Mouse (Mus musculus) heart, adult 18-20 months (tissue): ENCODE measurements around the gene Nostrin. TPM values are rescaled to one million over a fixed set of nuclear protein-coding genes. Genes with fewer than 3 reads are reported as not detected.

ENCODE experiments used
- DNase-seq, 2 experiments: peaks; one replicate each; pipeline ENCODE4 v3.0.0; 2021 to 2022; ENCODE audit warnings: mixed read lengths in 1 of 2
- total RNA-seq, 2 experiments: library from RNA; stranded (reverse); gene quantifications; 2 replicates each; pipeline ENCODE4 v1.2.3; 2021

Nostrin gene
- total RNA-seq, 2 experiments from 2014 or later, result 5.8 to 7.0 TPM

DNA sequence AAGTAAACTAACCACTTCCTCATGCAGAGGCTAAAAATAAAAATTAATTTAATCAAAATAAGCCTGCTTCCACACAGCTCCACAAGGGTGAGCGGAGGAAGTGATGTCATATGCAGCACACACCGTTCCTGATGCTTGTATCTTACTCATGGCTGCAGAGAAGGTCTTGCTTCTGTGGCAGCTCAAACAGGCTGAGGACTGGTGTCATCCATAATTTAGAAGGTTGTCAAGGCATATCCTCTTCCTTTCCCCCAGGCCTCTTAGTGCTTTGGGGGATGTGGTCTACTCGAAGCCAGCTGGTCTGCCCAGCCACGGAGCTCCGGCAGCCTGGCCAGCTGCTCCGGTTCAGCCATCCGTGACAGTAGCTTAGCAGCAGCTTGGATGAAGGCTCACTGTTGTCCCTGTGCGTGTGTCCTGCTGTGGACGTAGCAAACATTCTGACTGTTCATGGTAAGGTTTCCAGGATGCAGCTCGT, 6.6 kb upstream of the Nostrin start:
- peak; percentile 36 to 43 for DNase-seq

DNA sequence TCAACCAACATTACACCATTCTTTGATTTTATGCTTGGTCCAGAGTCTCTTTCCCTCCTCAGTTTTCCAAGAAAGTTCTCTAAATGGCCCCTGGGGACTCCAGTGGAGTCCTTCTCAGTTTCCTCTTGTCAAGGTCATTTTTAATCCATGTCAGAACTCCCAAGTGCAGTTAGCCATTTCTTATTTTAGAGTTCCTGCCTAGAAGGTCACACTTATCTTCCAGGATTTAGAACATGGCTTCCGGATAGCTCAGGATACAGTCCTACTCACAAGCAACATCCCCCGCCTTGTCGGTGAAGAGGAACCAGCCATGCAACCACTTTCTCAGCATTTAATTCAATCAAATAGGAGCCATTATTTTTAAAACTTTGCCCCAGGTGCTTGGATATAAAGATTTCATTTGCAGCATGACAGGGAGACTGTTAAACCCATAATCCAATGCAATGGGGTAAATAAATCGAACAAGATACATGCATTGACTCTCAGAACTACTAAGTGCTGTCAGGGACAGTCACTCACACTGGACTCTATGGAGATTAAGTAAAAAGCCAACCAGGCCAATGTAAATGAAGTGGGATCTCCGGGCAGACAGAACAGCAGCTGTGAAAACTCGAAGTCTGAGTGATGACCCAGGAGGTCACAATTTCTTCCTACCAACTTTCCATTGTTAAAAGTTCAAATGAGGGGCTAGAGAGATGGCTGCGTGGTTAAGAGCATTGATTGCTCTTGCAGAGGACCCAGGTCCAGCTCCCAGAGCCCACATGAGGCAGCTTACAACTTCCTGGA, 6.0 kb upstream of the Nostrin start:
- peak in 1 of 2 experiments; percentile 41 for DNase-seq

DNA sequence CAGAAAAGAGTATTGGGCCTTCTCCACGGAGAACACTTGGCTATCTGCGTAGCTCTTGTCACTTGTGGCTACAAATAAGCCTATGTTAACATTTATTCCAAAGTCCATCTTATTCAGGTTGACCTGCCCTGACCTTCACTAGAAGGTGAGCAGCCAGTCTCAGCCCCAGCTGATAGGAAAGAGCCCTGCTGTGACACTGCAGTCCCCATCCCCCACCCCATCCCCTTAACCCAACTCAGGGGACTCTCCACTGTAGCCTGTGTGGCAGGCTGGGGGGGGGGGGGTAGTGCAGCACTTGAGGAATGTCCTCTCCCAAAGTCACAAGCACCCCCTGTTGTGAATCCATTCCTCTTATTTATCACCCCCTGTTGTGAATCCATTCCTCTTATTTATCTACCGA, 3.6 kb upstream of the Nostrin start:
- no peak for DNase-seq

DNA sequence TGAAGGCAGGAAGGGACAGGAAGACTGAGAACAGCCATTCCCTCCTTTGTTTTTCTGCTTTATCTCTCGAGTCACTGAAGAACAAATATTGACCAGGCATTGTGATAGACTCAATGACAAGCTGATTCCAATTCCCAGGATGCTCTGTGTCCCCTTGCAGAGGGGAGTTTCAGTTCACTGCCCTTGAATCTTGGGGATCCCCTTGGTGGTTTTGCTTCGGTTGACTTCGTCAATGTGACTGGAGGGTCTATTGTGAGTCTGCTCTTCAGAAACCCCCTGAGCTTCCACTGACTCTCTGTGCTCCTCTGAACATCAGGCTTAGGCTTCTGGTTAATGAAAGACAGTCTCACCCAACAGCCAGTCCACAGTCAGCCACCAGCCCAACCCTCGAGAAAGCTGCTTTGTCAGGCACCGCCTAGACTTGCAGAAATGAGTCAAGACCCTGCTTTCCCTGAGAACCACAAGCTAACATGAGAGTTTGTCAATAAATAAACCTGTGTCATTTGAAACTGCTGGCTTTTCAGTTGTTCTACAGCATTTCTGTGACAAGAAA, 3.0 kb upstream of the Nostrin start:
- DNase-seq, result no peak

DNA sequence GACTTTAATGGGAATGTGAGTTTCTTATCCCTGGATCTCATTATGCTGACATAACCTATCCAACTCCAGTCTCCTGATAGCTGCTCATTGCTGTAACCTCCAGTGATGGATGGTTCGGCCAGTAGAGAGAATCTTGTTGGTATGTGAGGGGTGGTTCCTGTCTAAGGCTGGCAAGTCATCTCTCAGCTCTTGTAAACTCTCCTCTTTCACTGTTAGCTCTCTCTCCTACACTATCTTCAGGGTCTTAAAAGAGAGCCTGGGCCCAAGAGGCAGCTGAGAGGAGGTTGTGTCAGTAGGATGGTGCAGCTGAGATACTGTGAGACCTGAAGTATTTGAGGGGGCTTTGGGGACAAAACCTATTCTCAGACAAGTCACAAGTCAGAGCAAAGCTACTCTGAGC, 1.4 kb upstream of the Nostrin start:
- no peak for DNase-seq

DNA sequence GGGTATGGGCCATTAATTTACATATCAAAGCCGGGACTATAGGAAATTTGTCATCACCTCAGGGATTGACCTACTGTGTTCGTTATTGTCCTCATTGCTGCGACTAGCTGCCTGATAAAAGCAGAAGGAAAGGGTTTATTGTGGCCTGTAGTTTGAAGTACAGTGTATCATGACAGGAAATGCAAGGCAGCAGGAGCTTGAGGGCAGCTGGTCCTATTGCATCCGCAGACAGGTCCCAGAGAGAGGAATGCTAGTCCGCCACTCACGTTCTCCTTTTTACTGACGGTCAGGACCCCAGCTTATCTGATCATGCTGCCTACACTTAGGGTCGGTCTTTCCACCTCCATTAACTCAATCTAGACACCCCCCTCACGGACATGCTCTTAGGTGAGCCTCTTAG, 663 bp upstream of the Nostrin start:
- no peak for DNase-seq

DNA sequence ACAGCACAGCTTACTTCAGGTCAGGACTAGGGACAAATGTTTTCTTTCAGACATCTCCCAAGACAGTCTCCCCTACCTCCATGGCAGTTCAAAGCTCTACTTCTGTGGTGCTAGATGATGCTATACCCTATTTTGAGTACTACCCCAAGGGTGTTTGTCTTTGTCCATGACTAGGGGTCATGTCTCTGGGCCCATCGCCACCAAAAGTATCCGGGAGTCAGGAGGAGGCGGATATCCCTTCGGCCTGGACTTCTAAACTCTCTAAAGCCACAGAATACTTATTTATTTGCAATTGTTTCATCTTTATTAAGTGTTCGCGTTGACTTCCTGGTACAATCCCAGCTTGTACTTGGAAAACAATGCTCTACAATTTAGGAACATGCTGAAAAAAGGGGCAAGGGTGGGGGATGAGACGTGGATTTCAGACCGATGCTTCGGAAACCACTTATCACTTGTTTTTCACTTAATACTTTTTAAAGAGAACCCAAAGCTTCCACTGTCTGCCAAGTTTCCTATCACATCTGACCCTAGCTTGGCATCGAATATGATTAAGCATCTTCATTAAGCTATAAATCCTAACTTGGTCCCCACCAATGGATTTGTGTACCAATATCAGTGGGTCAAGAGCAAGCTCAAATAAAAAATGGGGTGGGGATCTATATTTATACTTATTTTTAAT, 1.9 kb downstream of the Nostrin start:
- DNase-seq, result peak; percentile 17 to 28

DNA sequence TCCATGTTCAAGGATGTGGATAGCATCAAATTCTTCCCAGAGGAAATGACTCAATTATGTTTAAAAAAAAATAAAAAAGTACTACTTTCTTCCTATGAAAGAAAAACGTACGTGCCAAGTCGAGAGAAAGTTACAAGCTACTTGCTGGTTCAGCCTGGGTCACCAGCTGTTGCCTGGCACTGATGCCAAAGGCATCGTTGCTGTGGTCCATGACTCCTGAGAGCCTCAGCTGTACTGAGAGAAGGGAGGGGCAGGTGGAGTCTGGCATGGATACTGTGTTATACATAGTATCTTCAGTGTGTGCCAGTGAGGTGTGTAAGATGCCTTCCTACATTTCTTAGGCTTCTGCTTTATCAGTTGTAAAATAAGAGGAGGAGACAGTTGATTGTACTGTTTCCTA, 3.2 kb downstream of the Nostrin start:
- peak in 1 of 2 experiments; percentile 22 for DNase-seq

DNA sequence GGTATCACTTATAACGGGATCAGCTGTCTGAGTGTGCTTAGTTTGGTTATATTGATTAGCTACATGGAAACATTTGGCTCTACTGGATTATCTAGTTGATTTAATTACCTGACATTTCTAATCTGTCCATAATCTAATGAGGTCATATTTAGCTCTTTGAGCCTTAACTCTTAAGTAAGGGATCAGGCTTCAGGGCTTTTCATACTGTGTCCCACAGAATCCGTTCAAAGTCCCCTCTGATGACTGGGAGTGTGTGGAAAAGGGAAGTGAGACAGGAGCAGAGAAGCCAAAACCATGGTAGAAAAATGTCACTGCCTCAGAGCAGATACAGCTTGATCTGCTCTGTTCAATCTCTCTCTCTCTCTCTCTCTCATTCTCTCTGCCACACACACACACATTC, 4.6 kb downstream of the Nostrin start:
- DNase-seq, result no peak

DNA sequence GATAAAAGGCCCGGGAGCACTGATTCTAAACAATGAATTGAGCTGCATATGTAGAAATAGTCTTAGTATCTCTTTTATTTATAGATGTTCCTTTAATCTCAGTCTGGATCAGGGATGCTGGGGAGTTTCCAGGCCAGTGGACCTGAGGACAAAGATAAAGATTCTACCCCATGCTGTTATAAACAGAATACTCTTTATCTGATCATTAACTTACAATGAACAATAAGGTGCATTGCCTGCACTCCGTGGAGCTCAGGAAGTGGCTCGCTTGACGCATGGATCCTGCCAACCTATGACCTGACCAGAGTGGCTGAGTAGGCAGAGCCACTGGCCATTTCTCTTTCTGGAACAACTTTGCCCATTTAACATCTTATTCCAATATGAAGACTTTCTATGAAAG, 5.2 kb downstream of the Nostrin start:
- no peak for DNase-seq

DNA sequence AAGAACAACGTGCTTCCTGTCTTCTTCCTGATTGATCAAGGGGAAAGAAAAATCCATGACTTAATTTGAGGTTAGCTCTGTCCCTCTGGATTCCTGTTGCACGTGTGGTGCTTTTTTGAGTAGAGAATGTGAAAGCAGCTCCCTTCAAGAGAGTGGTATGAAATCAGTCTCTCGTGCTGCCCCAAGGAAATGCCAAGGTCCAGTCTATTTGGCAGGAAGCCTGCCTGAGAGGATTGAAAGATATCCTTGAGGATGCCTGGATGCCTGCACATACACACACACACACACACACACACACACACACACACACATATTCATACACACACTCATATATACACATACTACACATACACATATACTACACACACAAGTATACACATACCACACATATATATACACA, 13.1 kb downstream of the Nostrin start:
- DNase-seq, result no peak

DNA sequence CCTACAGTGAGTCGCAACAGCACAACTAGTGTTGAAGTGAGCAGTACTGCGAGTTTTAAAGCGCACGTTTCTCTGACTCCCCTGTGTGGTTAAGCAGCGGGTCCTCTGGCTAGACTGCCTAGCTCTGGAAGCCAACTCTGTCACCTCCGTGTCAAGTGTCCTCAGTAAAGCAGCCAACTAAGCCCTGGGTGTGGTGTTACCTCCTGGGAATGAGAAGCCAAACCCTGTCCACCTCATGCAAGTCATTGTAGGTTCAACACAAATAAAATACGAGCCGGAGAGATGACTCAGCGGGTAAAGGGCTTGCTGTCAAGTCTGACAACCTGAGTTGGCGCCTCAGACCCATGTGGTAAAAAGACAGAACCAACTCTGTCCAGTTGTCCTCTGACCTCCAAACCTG, 13.6 kb downstream of the Nostrin start:
- peak; percentile 29 to 49 for DNase-seq

DNA sequence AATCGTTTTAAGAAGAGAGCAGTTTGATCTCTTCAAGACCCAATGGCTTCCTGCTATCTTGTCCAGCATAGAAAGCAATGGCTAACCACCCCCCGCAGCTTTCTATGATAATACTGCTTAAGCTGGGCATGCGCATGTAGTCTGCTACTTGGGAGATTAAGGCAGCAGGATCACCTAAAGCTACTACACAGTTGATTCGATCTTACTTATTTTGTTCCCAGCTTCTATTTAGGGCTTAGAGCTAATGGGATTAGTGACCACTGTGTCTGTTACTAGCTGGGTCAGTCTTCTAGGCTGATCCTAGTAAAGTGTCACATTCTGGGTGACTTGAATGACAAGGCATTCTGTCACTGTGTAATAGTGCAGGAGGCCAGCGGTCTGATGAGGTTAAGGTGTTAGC, 15.2 kb downstream of the Nostrin start:
- no peak for DNase-seq

DNA sequence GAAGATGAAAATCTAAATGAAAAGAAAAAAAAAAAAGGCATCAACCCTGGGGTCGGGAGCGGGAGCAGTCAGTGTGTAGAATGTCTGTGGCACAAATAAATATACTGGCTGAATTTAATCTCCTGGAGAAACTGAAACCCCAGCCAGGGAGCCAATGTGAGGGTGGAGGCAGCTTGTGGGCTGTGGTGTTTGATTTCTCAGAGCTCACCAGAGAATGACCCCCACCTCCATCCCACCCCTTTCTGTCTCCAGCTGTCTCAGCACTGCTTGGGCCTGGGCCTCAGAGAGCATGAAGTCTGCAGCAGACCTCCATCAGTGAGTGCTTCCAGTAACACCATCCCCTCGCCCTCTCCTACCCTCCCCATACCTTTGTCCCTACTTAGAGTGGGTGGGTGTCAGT, 20.3 kb downstream of the Nostrin start:
- no peak for DNase-seq

DNA sequence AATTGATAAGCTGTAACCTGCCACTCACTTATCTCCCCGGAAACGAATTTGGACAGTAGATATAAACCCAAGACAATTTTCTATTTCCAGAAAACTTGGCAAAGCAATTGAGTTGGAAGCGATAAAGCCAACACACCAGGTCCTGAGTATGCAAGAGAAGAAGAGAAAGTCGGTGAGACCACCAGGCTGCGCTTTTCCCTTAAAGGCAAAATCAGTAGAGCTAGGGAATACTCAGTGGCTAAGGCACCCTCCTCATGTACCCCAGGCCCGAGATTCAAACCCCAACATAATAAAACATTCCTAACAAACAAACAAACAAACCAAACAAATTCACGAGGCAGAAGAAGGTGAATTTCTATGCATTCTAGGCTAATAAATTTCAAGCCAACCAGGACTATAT, 20.7 kb downstream of the Nostrin start:
- no peak for DNase-seq

DNA sequence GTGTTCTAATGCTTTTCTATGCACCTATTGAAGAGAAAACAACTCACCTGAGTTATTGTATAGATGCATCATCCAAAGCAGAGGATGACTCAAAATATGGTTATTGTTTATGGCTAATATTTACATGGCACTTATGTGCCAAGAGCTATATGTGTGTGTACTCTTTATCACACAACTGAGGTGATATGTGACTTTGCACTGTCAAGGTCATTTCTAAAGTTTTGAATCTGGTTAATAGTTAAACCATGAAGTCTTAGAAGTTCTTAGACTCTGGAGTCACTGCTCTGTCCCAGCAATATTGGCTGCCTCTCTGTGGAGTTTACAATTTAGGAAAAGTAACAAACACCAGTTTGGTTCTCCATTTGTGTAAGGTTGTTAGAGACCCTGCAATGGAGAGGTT, 23.3 kb downstream of the Nostrin start:
- DNase-seq, result no peak

DNA sequence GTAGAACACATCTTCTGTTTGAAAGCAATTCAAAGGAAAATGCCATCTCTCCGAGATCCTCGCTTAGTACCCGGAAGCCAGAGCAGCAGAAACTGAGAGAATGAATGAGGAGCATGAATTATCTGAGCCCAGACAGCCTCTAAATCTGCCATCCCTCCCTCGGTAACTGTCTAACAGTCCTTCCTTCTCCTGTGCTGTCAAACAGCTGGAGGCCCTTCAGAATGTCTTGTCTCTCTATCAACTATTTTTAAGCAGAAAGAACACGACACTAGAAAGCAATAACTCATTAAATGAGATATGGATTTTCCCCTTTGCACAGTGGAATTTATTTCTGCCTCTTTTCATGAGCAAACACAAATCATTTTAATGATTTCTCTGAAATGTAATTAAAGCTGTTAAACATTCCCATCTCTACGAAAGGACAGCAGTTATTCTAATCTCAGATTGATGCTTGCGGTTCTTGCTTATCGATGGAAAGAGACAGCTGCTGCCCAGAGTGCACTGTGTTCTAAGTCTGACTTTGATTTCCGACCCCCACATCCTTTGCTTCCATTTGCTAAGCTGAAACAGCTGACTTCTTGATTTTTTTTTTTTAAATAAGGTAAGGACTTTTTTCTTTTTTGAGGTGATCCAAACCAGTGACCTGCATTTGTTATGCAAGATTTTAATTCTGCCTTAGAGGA, 34.9 kb downstream of the Nostrin start:
- DNase-seq, result no peak

DNA sequence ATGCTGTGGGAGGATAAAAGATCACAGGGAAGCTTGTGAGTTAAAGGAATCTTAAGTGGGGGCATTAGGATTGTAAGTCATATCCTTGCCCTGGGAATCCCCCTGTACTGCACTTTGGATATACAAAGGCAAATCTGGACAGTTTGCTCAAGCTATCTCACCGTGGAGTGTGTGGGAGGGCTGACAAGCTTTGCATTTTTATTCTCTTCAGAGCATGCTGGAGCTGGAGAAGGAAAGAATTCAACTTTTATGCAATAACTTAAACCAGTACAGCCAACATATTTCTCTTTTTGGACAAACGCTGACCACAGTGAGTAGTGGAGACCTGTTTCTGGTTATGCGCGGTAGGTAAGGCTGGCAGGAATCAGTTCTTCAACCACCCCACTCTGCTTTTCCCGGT, 39.7 kb downstream of the Nostrin start:
- DNase-seq, result no peak

DNA sequence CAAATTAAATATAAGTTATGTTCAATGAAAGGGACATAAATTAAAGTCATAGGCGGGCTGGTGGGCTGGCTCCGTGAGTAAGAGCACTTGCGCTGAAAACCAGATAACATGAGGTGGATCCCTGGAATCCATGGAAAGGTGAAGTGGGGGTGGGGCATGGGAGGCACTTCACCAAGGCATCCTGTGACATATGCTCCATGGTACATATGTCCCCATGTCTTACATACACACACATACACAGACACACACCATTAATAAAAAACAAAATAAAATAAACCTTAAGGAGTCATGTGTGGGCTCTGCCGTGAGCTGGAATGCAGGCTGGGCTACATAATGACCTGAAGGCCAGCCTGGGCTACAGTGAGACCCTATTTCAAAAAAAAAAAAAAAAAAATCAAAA, 44.1 kb downstream of the Nostrin start:
- no peak for DNase-seq

DNA sequence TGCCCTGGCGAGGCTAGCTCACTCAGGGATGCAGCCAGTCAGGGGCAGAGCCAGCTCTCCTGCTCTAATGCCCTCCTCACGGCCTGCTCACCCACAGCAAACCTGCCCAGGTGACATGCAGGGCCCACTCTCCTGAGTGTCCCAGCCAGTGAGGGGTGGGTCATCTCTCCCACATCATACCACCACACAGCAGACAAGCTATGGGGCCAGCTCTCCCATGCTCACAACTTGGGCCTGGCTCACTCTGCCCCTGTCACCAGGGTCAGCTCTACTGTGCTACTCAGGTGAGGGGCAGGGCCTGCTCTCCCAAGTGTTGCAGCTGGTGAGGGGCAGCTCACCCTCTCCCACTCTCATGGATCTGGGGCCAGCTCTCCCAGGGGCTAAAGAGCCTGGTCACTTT, 52.4 kb downstream of the Nostrin start:
- no peak for DNase-seq

DNA sequence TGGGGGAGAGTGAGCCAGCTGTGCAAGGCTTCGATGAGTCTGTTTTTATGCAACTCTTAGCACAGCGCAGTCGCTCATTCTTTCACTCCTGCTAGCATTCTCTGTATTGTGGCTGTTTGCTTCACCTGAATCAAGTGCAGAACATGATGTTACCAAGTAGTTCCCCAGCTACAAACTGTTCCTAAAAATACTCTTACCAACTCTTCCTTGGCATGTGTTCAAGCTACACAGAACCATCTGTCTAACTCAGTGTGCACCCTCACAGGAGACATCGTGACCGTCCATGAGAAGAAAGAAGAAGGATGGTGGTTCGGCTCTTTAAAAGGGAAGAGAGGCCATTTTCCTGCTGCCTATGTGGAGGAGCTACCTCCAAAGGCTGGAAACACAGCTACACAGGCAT, 53.1 kb downstream of the Nostrin start:
- no peak for DNase-seq

DNA sequence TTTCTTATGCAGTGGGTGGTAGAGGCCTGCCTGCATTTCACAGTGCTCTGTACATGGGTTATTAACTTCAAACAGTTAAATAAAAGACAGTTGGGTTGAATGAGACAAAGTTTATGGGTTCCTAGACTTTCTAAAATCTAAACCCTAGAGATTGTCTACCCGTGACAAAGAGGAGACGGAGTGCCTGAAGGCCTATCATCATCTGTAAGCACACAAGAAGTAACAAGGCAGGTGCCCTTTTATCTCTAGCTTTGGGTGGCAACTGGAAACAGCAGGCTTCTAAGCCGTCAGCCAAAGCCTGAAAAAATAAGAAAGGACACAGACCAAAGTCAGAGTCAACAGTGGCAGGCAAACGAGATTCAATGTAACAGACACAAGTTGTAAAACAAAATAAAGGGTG, 53.6 kb downstream of the Nostrin start:
- no peak for DNase-seq

DNA sequence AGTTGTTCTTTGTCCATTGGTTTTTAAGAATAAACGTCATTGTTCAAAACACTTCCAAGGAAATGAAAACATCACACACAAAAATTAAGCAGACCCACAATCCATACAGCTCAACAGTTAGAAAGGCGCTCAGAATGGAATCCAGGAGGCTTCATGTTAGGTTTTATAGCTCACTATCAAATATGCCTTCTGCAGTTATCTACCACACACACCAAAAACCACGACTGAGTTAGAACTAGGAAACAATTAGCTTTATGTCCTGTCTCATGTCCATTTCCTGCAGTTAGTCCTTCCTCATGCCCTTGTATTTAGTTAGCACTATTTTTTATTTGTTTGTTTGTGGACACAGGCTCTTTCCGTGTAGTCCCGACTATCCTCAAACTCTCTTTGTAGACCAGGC, 55.5 kb downstream of the Nostrin start:
- DNase-seq, result no peak
